Mouse (Mus musculus) embryonic stem cell, embryonic (primary cell): Measurements from ENCODE around the gene Adamts15.

Experiments
- CTCF ChIA-PET, 4 experiments: fragments of 300-600 bp in 2 of 4; fragments of 350-600 bp in 2 of 4; sonication (Branson Sonifier 250); formaldehyde crosslinking; loops; one replicate each; lab custom pipeline; 2022; ENCODE audit warnings: inconsistent platforms in 2 of 4; lab: Charles Lee
- POLR2A ChIA-PET, 4 experiments: fragments of 300-600 bp in 2 of 4; fragments of 350-600 bp in 2 of 4; sonication (Branson Sonifier 250); formaldehyde crosslinking; loops; one replicate each; lab custom pipeline; 2022; ENCODE audit warnings: antibody characterized with exemption in 4 of 4, inconsistent platforms in 1 of 4; lab: Charles Lee

The Adamts15 gene

GRCm38 (mm10) chr9:30942512-30943313 is 20.5 kb upstream of the Adamts15 start, which contains the start of gene Adamts8:
Gene Adamts8, plus strand, starts transcription at chr9:30942562.
- ChIA-PET POLR2A (interaction anchor here in 3 of 4 experiments (0.5 to 3.8 kb wide), 32 partner anchors 10 to 627 kb away, joined by 3 to 16 read pairs (median 4); partner anchors contain the start of gene Zbtb44 (in 3 of the 3)), CTCF (interaction anchor here (0.6 to 7.5 kb wide), 28 partner anchors 9 to 1520 kb away, joined by 3 to 227 read pairs (median 4); partner anchors contain the start of gene Adamts15 (in 2 of the 4))

GRCm38 (mm10) chr9:30940328-30940727 is 18.1 kb upstream of the Adamts15 start:
- ChIA-PET CTCF (interaction anchor here (0.5 to 7.5 kb wide), 41 partner anchors 10 to 877 kb away, joined by 3 to 227 read pairs (median 4); partner anchors contain the start of genes Adamts15 (in 2 of the 4) and Snx19 (in 1 of the 4)), POLR2A (interaction anchor here in 3 of 4 experiments (0.6 to 3.8 kb wide), 11 partner anchors 11 to 460 kb away, joined by 3 to 16 read pairs (median 5); no protein-coding TSS in a partner anchor)

DNA sequence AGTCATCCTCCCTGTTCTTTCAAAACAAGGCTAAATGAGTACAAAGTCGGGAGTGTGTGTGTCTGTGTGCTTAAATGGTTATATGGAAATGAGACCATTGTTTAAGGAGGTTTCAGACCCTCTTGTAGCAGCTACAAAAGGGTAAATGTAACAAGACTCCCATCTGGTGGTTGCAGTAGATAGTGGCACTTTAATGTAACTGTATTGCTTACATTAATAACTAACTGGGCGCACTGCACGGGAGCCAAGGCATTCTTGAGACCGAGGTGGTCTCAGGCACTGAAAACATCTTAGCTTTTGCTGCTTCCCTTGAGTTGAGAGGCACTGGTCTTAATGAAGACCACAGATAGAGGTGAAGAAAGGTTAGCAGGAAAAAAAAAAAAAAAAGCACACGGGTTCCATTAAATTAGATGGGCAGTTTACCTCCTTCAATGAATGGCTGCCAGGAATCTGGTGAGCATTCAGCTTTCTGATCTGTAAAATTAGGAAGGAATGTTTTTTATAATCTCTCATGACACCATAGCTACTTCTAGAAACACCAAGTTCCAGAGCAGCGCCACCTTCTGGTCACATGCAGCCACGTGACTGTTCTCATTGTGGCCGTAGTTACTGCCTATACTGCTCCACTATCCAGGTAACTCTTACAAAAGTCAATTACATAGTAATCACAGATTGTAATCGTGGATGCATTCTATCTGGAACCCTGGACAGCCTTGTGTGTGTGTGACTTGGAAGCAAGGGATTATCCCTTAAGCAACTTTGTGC is 14.6 kb upstream of the Adamts15 start:
- CTCF ChIA-PET: interaction anchor here (0.5 to 7.5 kb wide), 106 partner anchors 9 to 1991 kb away, joined by 3 to 227 read pairs (median 4); partner anchors contain the start of genes Adamts15 (in 4 of the 4) and Snx19 (in 2 of the 4)
- POLR2A ChIA-PET: interaction anchor here (0.7 to 1.8 kb wide), 14 partner anchors 8 to 925 kb away, joined by 3 to 16 read pairs (median 4); partner anchors contain the start of gene Adamts15 (in 3 of the 4)

GRCm38 (mm10) chr9:30934827-30935226 is 12.6 kb upstream of the Adamts15 start:
- POLR2A ChIA-PET: interaction anchor here in 1 of 4 experiments (0.5 kb wide), 1 partner anchor 9 kb away, joined by 3 read pairs; no protein-coding TSS in a partner anchor
- CTCF ChIA-PET: interaction anchor here (0.6 to 4.4 kb wide), 6 partner anchors 13 to 454 kb away, joined by 3 to 120 read pairs (median 6); partner anchors contain the start of gene Adamts15 (in 1 of the 4)

DNA sequence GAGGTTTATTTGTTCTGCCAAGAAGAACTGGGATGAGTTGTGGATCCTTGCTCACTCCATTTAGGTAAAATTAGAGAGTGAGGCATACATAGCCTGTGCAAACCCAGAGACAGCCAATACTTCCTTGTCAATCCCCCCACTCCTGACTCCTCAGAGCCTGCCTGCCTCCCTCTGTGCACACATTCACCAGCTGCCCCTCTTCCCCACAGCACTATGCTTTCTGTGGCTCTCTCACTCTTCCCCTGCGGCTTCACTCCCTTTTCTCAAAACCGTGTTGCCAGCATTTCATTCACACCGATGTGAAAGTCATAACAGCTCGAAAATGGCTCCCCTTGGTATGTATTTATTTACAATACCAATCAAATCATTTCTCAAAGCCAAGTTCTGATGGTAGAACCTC is 10.1 kb upstream of the Adamts15 start:
- ChIA-PET POLR2A (interaction anchor here in 1 of 4 experiments (0.5 kb wide), 1 partner anchor 348 kb away, joined by 3 read pairs; the partner anchor contains the start of gene Prdm10), CTCF (interaction anchor here in 2 of 4 experiments (1.0 to 1.5 kb wide), 2 partner anchors 10 to 452 kb away, joined by 3 read pairs; partner anchors contain the start of gene Adamts15 (in 1 of the 2))

DNA sequence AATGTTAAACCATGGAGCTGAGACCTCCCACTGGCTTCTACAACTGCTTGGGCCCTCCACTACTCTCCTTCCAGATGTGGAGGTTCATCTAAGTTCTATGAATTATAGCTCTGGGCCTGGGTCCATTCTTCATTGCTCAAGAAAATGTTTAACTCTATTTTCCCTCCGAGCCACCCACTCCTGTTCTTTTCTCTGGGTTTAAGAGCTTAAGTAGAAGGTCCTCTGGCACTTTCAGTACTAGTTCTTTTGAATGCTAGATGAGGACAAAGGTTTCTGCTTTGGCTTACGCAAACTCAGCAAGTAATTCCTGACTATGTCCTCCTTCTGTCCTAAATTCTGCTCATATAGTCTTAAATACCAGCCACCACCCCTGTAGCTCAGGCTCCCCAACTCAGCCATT is 6.5 kb upstream of the Adamts15 start:
- ChIA-PET POLR2A (interaction anchor here in 1 of 4 experiments (1.0 kb wide), 1 partner anchor 8 kb away, joined by 3 read pairs; no protein-coding TSS in a partner anchor), CTCF (interaction anchor here in 2 of 4 experiments (0.6 to 3.5 kb wide), 4 partner anchors 8 to 448 kb away, joined by 3 to 16 read pairs (median 4); no protein-coding TSS in a partner anchor)

- ChIA-PET POLR2A (interaction anchor here (0.6 to 2.6 kb wide), 31 partner anchors 10 to 489 kb away, joined by 3 to 16 read pairs (median 4); partner anchors contain the start of genes Adamts8 (in 1 of the 4), Prdm10 (in 1 of the 4) and Zbtb44 (in 1 of the 4)), CTCF (interaction anchor here (0.5 to 6.3 kb wide), 41 partner anchors 10 to 495 kb away, joined by 3 to 49 read pairs (median 4); partner anchors contain the start of genes Snx19 (in 2 of the 4) and Adamts8 (in 1 of the 4))
These were observed 770 bp downstream of the Adamts15 start for GRCm38 (mm10) chr9:30921261-30922103.

DNA sequence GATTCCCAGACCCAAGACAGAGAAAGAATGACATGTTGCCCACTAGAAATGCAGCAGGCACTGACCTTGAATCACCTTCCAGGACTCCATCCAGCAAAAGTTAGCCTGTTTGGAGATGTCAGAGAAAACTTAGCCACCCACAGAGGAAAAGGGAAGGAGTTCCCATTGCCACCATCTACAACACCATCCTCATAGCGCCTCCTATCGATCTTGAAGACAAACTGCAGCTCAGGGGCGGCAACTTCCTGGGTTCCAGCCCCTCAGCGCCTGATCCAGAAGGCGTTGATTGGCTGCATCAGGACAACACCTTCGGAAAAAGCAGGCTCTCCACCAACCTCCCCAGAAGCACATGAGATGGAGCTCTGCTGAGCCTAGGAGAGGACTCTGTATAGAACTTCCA is 1.5 kb downstream of the Adamts15 start:
- ChIA-PET CTCF (interaction anchor here (0.5 to 6.3 kb wide), 31 partner anchors 9 to 1371 kb away, joined by 3 to 49 read pairs (median 5); no protein-coding TSS in a partner anchor), POLR2A (interaction anchor here (0.6 to 2.3 kb wide), 24 partner anchors 16 to 488 kb away, joined by 3 to 16 read pairs (median 4); partner anchors contain the start of genes Adamts8 (in 1 of the 4), Prdm10 (in 1 of the 4) and Zbtb44 (in 1 of the 4))

GRCm38 (mm10) chr9:30919686-30920085 is 2.6 kb downstream of the Adamts15 start:
- CTCF ChIA-PET: interaction anchor here (0.6 to 6.3 kb wide), 17 partner anchors 8 to 493 kb away, joined by 3 to 49 read pairs (median 6); partner anchors contain the start of genes Adamts8 (in 1 of the 4) and Snx19 (in 1 of the 4)
- POLR2A ChIA-PET: interaction anchor here in 2 of 4 experiments (1.0 to 1.5 kb wide), 7 partner anchors 24 to 291 kb away, joined by 3 to 4 read pairs (median 3); no protein-coding TSS in a partner anchor

- ChIA-PET CTCF (interaction anchor here (0.6 to 6.3 kb wide), 12 partner anchors 9 to 438 kb away, joined by 3 to 49 read pairs (median 4); partner anchors contain the start of gene Adamts8 (in 2 of the 4)), POLR2A (interaction anchor here in 1 of 4 experiments (0.6 to 1.5 kb wide), 3 partner anchors 31 to 292 kb away, joined by 3 to 4 read pairs (median 3); no protein-coding TSS in a partner anchor)
These were observed 3.5 kb downstream of the Adamts15 start for GRCm38 (mm10) chr9:30918466-30919356.

DNA sequence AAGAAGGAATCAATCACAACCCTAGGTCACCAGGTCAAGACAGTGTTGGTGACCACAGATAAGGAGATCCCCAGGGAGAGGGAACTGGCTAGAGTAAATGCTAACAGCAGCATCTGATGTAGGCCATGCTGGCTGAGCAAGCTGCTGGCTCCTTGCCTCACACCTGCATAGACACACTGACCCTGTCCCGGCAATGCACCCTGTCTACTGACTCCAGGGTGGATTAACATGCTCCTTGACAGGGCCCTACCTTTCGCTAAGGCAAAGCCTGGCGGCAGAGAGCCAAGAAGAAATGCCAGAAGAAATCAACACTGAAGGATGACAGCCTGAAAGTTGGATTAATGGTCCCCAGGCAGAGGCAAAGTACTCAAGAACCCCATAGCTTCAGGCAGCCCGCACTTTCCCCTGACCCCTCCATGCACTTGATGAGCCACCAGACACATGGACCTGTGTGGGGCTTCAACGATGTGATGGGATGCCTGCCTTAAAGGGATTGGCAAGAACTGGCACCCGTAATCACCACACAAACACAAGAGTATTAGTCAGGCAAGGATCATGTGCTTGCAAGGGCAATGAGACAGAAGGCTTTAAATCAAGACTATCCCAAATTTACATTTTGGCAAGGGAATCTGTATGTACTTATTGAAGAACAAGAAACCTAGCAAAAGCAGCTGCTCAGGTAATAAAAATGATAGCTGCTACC is 5.8 kb downstream of the Adamts15 start:
- ChIA-PET CTCF (interaction anchor here in 1 of 4 experiments (1.2 to 1.3 kb wide), 2 partner anchors 20 to 436 kb away, joined by 3 to 5 read pairs; no protein-coding TSS in a partner anchor), POLR2A (no interaction called here)

GRCm38 (mm10) chr9:30914241-30914640 is 8.0 kb downstream of the Adamts15 start:
- ChIA-PET CTCF (interaction anchor here in 1 of 4 experiments (1.1 kb wide), 1 partner anchor 433 kb away, joined by 3 read pairs; no protein-coding TSS in a partner anchor), POLR2A (interaction anchor here in 1 of 4 experiments (0.7 kb wide), 1 partner anchor 375 kb away, joined by 3 read pairs; no protein-coding TSS in a partner anchor)

DNA sequence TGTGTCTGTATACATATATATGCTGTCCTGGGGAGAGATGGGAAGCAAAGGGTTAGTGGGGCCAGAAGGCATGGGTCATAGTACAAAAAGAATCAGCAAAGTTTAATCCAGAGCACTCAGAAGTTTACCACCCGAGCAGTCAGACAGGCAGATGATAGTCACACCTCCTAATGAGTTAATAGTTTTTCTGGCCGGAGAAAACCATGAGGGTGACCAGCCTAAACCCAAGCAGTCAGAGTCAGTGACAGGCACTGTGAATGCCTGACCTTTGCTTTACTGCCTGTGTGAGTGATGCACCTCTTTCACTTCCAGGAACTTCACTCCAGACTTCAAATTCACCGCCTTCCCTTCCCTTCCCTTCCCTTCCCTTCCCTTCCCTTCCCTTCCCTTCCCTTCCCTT is 8.8 kb downstream of the Adamts15 start:
- POLR2A ChIA-PET: no interaction called here
- CTCF ChIA-PET: no interaction called here

- CTCF ChIA-PET: interaction anchor here in 2 of 4 experiments (0.6 to 1.9 kb wide), 5 partner anchors 8 to 432 kb away, joined by 3 to 6 read pairs (median 3); no protein-coding TSS in a partner anchor
- POLR2A ChIA-PET: interaction anchor here in 1 of 4 experiments (1.7 kb wide), 1 partner anchor 11 kb away, joined by 8 read pairs; the partner anchor contains the start of gene Adamts15
These were observed 10.1 kb downstream of the Adamts15 start for GRCm38 (mm10) chr9:30912161-30912560.
